Mouse (Mus musculus) cerebellum, adult 2 months (tissue): ENCODE results near the gene Zfp358. TPM values are rescaled to one million over a fixed set of nuclear protein-coding genes. Genes with fewer than 3 reads are reported as not detected.

Experiments
- DNase-seq, 2 experiments: peaks; one replicate each; pipeline ENCODE4 v3.0.0; 2021
- H3K27ac ChIP-seq: fragments of 200-500 bp; 2 replicates; pipeline ENCODE4 v1.5.1; 2012; ENCODE audit warnings: low read length, control low read depth, inconsistent platforms; ENCODE audit not compliant: insufficient read depth
- H3K27me3 ChIP-seq: fragments of 200-500 bp; 2 replicates; pipeline ENCODE4 v1.6.1; 2012; ENCODE audit warnings: inconsistent platforms, mild to moderate bottlenecking, low read length, moderate library complexity; ENCODE audit not compliant: control insufficient read depth, insufficient read depth
- H3K4me1 ChIP-seq: fragments of 200-500 bp; 2 replicates; pipeline ENCODE4 v1.6.1; 2011; ENCODE audit warnings: low read length; ENCODE audit not compliant: control insufficient read depth, insufficient read depth
- H3K4me3 ChIP-seq: fragments of 200-500 bp; replicated peaks from 2 replicates; pipeline ENCODE3; 2011; ENCODE audit warnings: mild to moderate bottlenecking, low read depth, low read length, control low read depth; ENCODE audit not compliant: insufficient read depth
- CTCF ChIP-seq: fragments of 200-500 bp; IDR thresholded peaks from 2 replicates; pipeline ENCODE4 v1.5.1; 2011; ENCODE audit warnings: low read depth, mild to moderate bottlenecking, control low read depth, low read length, moderate library complexity, borderline replicate concordance; ENCODE audit not compliant: insufficient read depth
- POLR2A ChIP-seq: fragments of 200-500 bp; IDR thresholded peaks from 2 replicates; pipeline ENCODE4 v1.6.1; 2011; ENCODE audit warnings: low read length, control low read depth, borderline replicate concordance; ENCODE audit not compliant: insufficient read depth
- WGBS: fragments of 180-500 bp; shearing (Covaris S2); methylation state at CpG from one replicate; pipeline ENCODE4 v1.1.7; 2018; 5-methylcytosine and 5-hydroxymethylcytosine counted together
- polyA plus RNA-seq: library from polyadenylated mRNA; depleted of rRNA; stranded (reverse); fragments of >200 nt; gene quantifications from 2 replicates; pipeline ENCODE4 v1.2.3, GENCODE M21; 2012

The Zfp358 gene
- polyA plus RNA-seq, 1 experiment = 49.6 TPM

- no peak for TF ChIP-seq CTCF
- no peak for TF ChIP-seq POLR2A
Observed at GRCm38 (mm10) chr8:3467886-3468545, 24.9 kb upstream of the Zfp358 start.

GRCm38 (mm10) chr8:3468838-3469237 is 24.1 kb upstream of the Zfp358 start:
- H3K27ac ChIP-seq = no peak overlapping the region
- no peak overlapping the region for H3K4me3 ChIP-seq
- no peak for DNase-seq
- TF ChIP-seq POLR2A (no peak), CTCF (no peak)
- no peaks in the 10 kb centered on the region for H3K27me3 ChIP-seq
- WGBS = 94% methylated on average over 1 of the region's 1 CpGs
- H3K4me1 ChIP-seq = peaks cover 4% of the 10 kb centered on the region; the same call in 1 of the 2 replicates

More at GRCm38 (mm10) chr8:3467886-3468545, 24.9 kb upstream of the Zfp358 start:
- Histone ChIP-seq H3K27me3 (no peaks in the 10 kb centered on the region), H3K4me1 (peaks cover 4% of the 10 kb centered on the region; the same call in 1 of the 2 replicates), H3K4me3 (peak overlapping the region; percentile 85), H3K27ac (no peak overlapping the region)
- WGBS = 42% methylated on average over 9 of the region's 9 CpGs
- DNase-seq = no peak

DNA sequence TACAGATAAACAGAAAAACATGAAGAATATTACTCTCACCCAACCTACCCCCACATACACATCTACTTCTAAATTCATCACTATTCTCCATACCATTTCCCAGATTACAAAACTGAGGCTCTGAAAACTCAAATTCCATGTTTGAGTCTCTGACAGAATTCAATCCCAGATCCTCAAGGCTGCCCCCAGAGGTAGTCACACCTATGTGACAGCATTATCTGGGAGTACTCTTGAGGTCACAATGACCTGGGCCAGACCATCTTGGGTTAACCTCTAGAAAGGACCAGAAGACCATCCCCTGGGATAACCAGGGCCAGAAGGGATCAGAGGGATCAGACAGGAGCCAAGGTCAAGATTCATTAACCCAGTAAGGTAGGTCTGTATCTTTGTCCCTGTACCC is 22.4 kb upstream of the Zfp358 start, which contains the start of gene Tex45:
TSS of gene Tex45 (plus strand) at position 301 of the 400 bp plus-strand sequence.
- no peak for DNase-seq
- no peak within 1 kb of the TSS for H3K27ac ChIP-seq
- peaks cover 4% of the 10 kb centered on the region; the same call in 1 of the 2 replicates for H3K4me1 ChIP-seq
- no peak for TF ChIP-seq CTCF
- no peak for TF ChIP-seq POLR2A
- no peaks in the 10 kb centered on the region for H3K27me3 ChIP-seq
- no peak within 1 kb of the TSS for H3K4me3 ChIP-seq

- H3K4me3 ChIP-seq = peak overlapping the region; percentile 27
- TF ChIP-seq POLR2A (no peak), CTCF (no peak)
- no peaks in the 10 kb centered on the region for H3K27me3 ChIP-seq
- no peaks in the 10 kb centered on the region for H3K4me1 ChIP-seq
- H3K27ac ChIP-seq = no peak overlapping the region
- DNase-seq = no peak
- 27% methylated on average over 37 of the region's 37 CpGs for WGBS
Observed at GRCm38 (mm10) chr8:3475715-3476429, 17.1 kb upstream of the Zfp358 start.

- 52% methylated on average over 4 of the region's 4 CpGs for WGBS
- TF ChIP-seq POLR2A (no peak), CTCF (no peak)
- DNase-seq = no peak
- no peak overlapping the region for H3K27ac ChIP-seq
- no peaks in the 10 kb centered on the region; the same call in 1 of the 2 replicates for H3K4me1 ChIP-seq
- no peaks in the 10 kb centered on the region for H3K27me3 ChIP-seq
- no peak overlapping the region for H3K4me3 ChIP-seq
Observed at GRCm38 (mm10) chr8:3480221-3480785, 12.6 kb upstream of the Zfp358 start.

GRCm38 (mm10) chr8:3481605-3482004 is 11.3 kb upstream of the Zfp358 start:
- H3K4me3 ChIP-seq = no peak overlapping the region
- no peaks in the 10 kb centered on the region for H3K27me3 ChIP-seq
- no peak for DNase-seq
- TF ChIP-seq POLR2A = no peak
- no peaks in the 10 kb centered on the region; the same call in 1 of the 2 replicates for H3K4me1 ChIP-seq
- H3K27ac ChIP-seq = no peak overlapping the region
- 63% methylated on average over 5 of the region's 5 CpGs for whole genome bisulfite sequencing

DNA sequence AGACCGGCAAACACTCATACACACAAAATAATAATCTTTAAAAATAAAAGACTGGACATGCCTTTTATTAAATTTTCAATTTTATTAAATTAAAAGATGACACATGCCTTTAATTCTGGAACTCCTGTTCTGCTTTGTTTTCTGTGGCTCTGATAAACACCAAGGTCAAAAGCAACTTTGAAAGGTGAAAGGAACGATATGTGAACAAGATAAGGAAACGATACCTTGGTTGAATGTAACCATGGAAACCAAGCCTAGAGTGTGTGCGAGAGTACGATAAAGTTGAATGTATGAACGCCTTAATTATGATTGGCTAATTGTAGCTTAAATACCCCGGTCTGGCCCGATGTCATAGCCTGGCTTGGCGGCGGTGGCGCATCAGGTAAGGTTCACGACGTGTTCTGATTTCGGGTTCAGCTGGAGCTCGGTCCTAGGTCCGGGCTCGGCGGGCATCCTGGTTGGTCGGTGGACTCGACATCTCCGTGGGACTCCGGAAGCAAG is 10.6 kb upstream of the Zfp358 start:
- 90% methylated on average over 22 of the region's 22 CpGs for WGBS
- Histone ChIP-seq H3K27me3 (no peaks in the 10 kb centered on the region), H3K4me3 (no peak overlapping the region), H3K4me1 (no peaks in the 10 kb centered on the region; the same call in 1 of the 2 replicates), H3K27ac (no peak overlapping the region)
- DNase-seq = no peak
- TF ChIP-seq POLR2A (no peak), CTCF (no peak)
